Mouse (Mus musculus) liver, postnatal 0 days (tissue): ENCODE data around the gene Bicra.

ENCODE experiments used
- CTCF ChIP-seq: sonication (generic); IDR thresholded peaks from 2 replicates; pipeline ENCODE4 v1.5.1; 2016; ENCODE audit warnings: antibody characterized with exemption, low read depth
- EP300 ChIP-seq: IDR thresholded peaks from 2 replicates; pipeline ENCODE4 v1.6.1; 2016; ENCODE audit warnings: antibody characterized with exemption, low read depth, mild to moderate bottlenecking

DNA sequence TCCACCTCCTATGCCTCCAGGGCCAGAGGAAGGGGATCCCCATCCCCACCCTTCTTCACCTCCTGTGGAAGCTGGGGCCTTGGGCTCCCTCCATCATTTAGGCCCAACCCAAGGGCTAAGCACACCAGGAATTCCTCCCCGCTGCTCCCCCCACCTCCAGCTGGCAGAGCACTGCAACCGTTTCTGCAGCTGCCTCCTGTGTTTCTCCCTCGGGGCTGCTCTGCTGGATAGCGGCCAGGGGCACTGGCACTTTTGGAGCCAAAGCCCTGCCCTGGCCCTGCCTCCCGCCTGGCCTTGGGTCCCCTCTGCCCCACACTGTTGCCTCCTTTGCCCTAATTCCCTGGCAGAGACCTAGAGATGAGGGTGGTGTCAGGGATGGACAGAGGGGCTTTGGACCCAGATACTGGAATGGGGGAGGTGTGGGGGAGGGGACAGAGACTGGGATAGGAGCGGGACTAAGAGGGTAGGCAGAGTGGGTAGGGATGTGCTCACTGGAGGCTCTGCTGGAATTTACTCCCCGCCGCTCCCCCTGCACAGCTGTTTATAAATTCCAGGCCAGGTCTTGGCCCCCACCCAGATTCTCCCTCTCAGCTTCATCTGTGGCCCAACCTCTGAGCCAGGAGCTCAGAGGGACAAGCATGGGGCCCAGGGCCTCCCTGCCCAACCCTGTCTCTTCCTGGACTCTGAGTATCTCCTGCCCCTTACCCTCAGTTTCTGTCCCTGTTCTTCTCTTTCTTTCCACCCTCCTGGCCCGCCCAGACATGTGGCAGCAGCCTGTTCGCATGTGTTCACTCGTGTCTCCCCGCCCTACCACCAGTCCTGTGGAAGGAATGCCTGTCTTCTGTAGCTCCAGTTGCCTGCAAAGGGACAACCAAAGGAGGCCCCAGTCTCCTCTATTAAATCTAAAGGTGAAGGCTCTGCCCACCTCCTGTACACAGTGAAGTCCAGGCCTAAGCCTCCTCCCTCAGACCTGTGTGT lies 85.1 kb downstream of the Bicra start:
- TF ChIP-seq EP300 (no peak), CTCF (no peak)
